Mouse (Mus musculus) midbrain, embryonic 13.5 days (tissue): ENCODE measurements around the gene Sez6l. TPM values are rescaled to one million over a fixed set of nuclear protein-coding genes. Genes with fewer than 3 reads are reported as not detected.

ENCODE experiments used
- ATAC-seq: fragments of 200-750 bp; cut with Nextera tagmentation; 2 replicates; pipeline ENCODE4 v1.8.0; 2017; ENCODE audit warnings: mild to moderate bottlenecking, moderate TSS enrichment, moderate library complexity
- H3K27ac ChIP-seq: fragments of 300-500 bp; sonication (generic); 2 replicates; pipeline ENCODE4 v1.5.1; 2015; ENCODE audit warnings: inconsistent platforms, mild to moderate bottlenecking, moderate library complexity
- H3K27me3 ChIP-seq: fragments of 300-500 bp; sonication (generic); 2 replicates; pipeline ENCODE4 v1.6.1; 2015; ENCODE audit warnings: mild to moderate bottlenecking, inconsistent platforms
- H3K36me3 ChIP-seq: fragments of 300-500 bp; sonication (generic); 2 replicates; pipeline ENCODE4 v1.6.1; 2015; ENCODE audit warnings: mild to moderate bottlenecking, inconsistent platforms
- H3K4me1 ChIP-seq: fragments of 300-500 bp; sonication (generic); replicated peaks from 2 replicates; pipeline ENCODE4 v1.6.1; 2015; ENCODE audit warnings: inconsistent platforms
- H3K4me2 ChIP-seq: fragments of 300-500 bp; sonication (generic); replicated peaks from 2 replicates; pipeline ENCODE4 v1.6.1; 2015; ENCODE audit warnings: moderate library complexity, mild to moderate bottlenecking, inconsistent platforms
- H3K4me3 ChIP-seq: fragments of 300-500 bp; sonication (generic); replicated peaks from 2 replicates; pipeline ENCODE4 v1.5.1; 2015; ENCODE audit warnings: mild to moderate bottlenecking, inconsistent platforms
- H3K9ac ChIP-seq: fragments of 300-500 bp; sonication (generic); replicated peaks from 2 replicates; pipeline ENCODE4 v1.6.1; 2015; ENCODE audit warnings: mild to moderate bottlenecking, inconsistent platforms
- H3K9me3 ChIP-seq: fragments of 300-500 bp; sonication (generic); 2 replicates; pipeline ENCODE4 v1.6.1; 2016; ENCODE audit warnings: mild to moderate bottlenecking, inconsistent platforms
- WGBS: fragments of 180-500 bp; shearing (Covaris S2); methylation state at CpG from one replicate; pipeline ENCODE4 v1.1.7; 2015; 5-methylcytosine and 5-hydroxymethylcytosine counted together
- polyA plus RNA-seq: library from polyadenylated mRNA; unstranded; fragments of >200 nt; fragmentation: Nextera tagmentation; extraction: Ambion mirVana; gene quantifications from 2 replicates; pipeline ENCODE4 v1.2.1, GENCODE M21; 2015

The Sez6l gene
- 41.6 and 42.0 TPM in 2 replicates for polyA plus RNA-seq

- H3K4me1 ChIP-seq, result peaks cover 62% of the 10 kb centered on the region
- peak; percentile 87 for ATAC-seq
These were observed at the start of gene Sez6l for GRCm38 (mm10) chr5:112576993-112577670. Sez6l (minus strand) TSS chr5:112577185.

GRCm38 (mm10) chr5:112625555-112626160 is 48.7 kb upstream of the Sez6l start:
- 37% methylated on average over 31 of the region's 31 CpGs for WGBS
- Histone ChIP-seq H3K36me3 (no peaks in the 10 kb centered on the region), H3K4me2 (peak overlapping the region; percentile 27), H3K4me3 (no peak overlapping the region), H3K4me1 (peaks cover 48% of the 10 kb centered on the region), H3K9me3 (no peaks in the 10 kb centered on the region), H3K27ac (peak overlapping the region; percentile 42), H3K27me3 (no peaks in the 10 kb centered on the region), H3K9ac (no peak overlapping the region)
- peak; percentile 56 for ATAC-seq

More at GRCm38 (mm10) chr5:112576993-112577670, at the start of gene Sez6l:
- no peaks in the 10 kb centered on the region for H3K36me3 ChIP-seq
- no peaks in the 10 kb centered on the region for H3K9me3 ChIP-seq
- H3K4me3 ChIP-seq, result peak within 1 kb of the TSS; percentile 69
- peak within 1 kb of the TSS; percentile 78 for H3K27ac ChIP-seq
- H3K4me2 ChIP-seq, result peak within 1 kb of the TSS; percentile 73
- peak within 1 kb of the TSS; percentile 90 for H3K9ac ChIP-seq
- WGBS, result under 1% methylated on average over 49 of the region's 50 CpGs
- H3K27me3 ChIP-seq, result peaks cover 44% of the 10 kb centered on the region

GRCm38 (mm10) chr5:112622946-112623345 is 46.0 kb upstream of the Sez6l start:
- ATAC-seq, result no peak
- H3K9ac ChIP-seq, result no peak overlapping the region
- WGBS, result 43% methylated on average over 2 of the region's 2 CpGs
- no peak overlapping the region for H3K4me2 ChIP-seq
- 0 out of 2 replicates have a peak overlapping the region, but pooled peaks have one; percentile 42 for H3K27ac ChIP-seq
- H3K4me1 ChIP-seq, result peaks cover 37% of the 10 kb centered on the region
- H3K9me3 ChIP-seq, result no peaks in the 10 kb centered on the region
- no peaks in the 10 kb centered on the region for H3K27me3 ChIP-seq
- no peaks in the 10 kb centered on the region for H3K36me3 ChIP-seq
- H3K4me3 ChIP-seq, result no peak overlapping the region

- WGBS, result 61% methylated on average over 3 of the region's 3 CpGs
- H3K4me1 ChIP-seq, result peaks cover 33% of the 10 kb centered on the region
- no peaks in the 10 kb centered on the region for H3K27me3 ChIP-seq
- H3K9me3 ChIP-seq, result no peaks in the 10 kb centered on the region
- no peak overlapping the region for H3K9ac ChIP-seq
- H3K4me2 ChIP-seq, result no peak overlapping the region
- H3K27ac ChIP-seq, result no peak overlapping the region
- no peak overlapping the region for H3K4me3 ChIP-seq
- no peaks in the 10 kb centered on the region for H3K36me3 ChIP-seq
- ATAC-seq, result no peak
These were observed 43.3 kb upstream of the Sez6l start for GRCm38 (mm10) chr5:112620256-112620655.

GRCm38 (mm10) chr5:112619344-112619743 is 42.4 kb upstream of the Sez6l start:
- 88% methylated on average over 3 of the region's 3 CpGs for WGBS

GRCm38 (mm10) chr5:112617602-112618247 is 40.7 kb upstream of the Sez6l start:
- H3K4me1 ChIP-seq, result peaks cover 22% of the 10 kb centered on the region
- ATAC-seq, result peak; percentile 18; the same call in 1 of the 2 replicates
- no peaks in the 10 kb centered on the region for H3K27me3 ChIP-seq
- no peak overlapping the region for H3K27ac ChIP-seq
- H3K9me3 ChIP-seq, result no peaks in the 10 kb centered on the region
- H3K36me3 ChIP-seq, result no peaks in the 10 kb centered on the region
- no peak overlapping the region for H3K9ac ChIP-seq
- no peak overlapping the region for H3K4me3 ChIP-seq
- WGBS, result 74% methylated on average over 16 of the region's 16 CpGs
- no peak overlapping the region for H3K4me2 ChIP-seq

More at GRCm38 (mm10) chr5:112619344-112619743, 42.4 kb upstream of the Sez6l start:
- Histone ChIP-seq H3K4me1 (peaks cover 30% of the 10 kb centered on the region), H3K4me3 (no peak overlapping the region), H3K9ac (no peak overlapping the region), H3K4me2 (no peak overlapping the region), H3K27me3 (no peaks in the 10 kb centered on the region), H3K36me3 (no peaks in the 10 kb centered on the region), H3K27ac (no peak overlapping the region), H3K9me3 (no peaks in the 10 kb centered on the region)
- no peak for ATAC-seq

GRCm38 (mm10) chr5:112615946-112616617 is 39.1 kb upstream of the Sez6l start:
- Histone ChIP-seq H3K36me3 (no peaks in the 10 kb centered on the region), H3K4me1 (peaks cover 21% of the 10 kb centered on the region), H3K27ac (no peak overlapping the region), H3K9ac (no peak overlapping the region), H3K4me3 (no peak overlapping the region), H3K4me2 (no peak overlapping the region), H3K9me3 (no peaks in the 10 kb centered on the region), H3K27me3 (no peaks in the 10 kb centered on the region)
- no peak for ATAC-seq
- 49% methylated on average over 7 of the region's 7 CpGs for WGBS

GRCm38 (mm10) chr5:112607867-112608516 is 31.0 kb upstream of the Sez6l start:
- peaks cover 37% of the 10 kb centered on the region for H3K4me1 ChIP-seq

GRCm38 (mm10) chr5:112607119-112607518 is 30.1 kb upstream of the Sez6l start:
- no peak overlapping the region for H3K4me3 ChIP-seq
- no peak for ATAC-seq
- no peak overlapping the region for H3K27ac ChIP-seq

More at GRCm38 (mm10) chr5:112607867-112608516, 31.0 kb upstream of the Sez6l start:
- Histone ChIP-seq H3K9ac (no peak overlapping the region), H3K4me3 (no peak overlapping the region), H3K9me3 (no peaks in the 10 kb centered on the region), H3K4me2 (no peak overlapping the region), H3K36me3 (no peaks in the 10 kb centered on the region), H3K27me3 (no peaks in the 10 kb centered on the region), H3K27ac (peak overlapping the region; percentile 45; the same call in 1 of the 2 replicates)
- no peak for ATAC-seq
- 48% methylated on average over 9 of the region's 9 CpGs for WGBS

GRCm38 (mm10) chr5:112605371-112605770 is 28.4 kb upstream of the Sez6l start:
- peaks cover 4% of the 10 kb centered on the region; the same call in 1 of the 2 replicates for H3K27me3 ChIP-seq
- no peak overlapping the region for H3K4me2 ChIP-seq
- H3K4me1 ChIP-seq, result peaks cover 41% of the 10 kb centered on the region
- H3K9ac ChIP-seq, result no peak overlapping the region
- H3K9me3 ChIP-seq, result no peaks in the 10 kb centered on the region
- WGBS, result 86% methylated on average over 14 of the region's 14 CpGs
- 0 out of 2 replicates have a peak overlapping the region, but pooled peaks have one; percentile 5 for H3K27ac ChIP-seq
- ATAC-seq, result no peak
- H3K4me3 ChIP-seq, result no peak overlapping the region
- H3K36me3 ChIP-seq, result no peaks in the 10 kb centered on the region

More at GRCm38 (mm10) chr5:112607119-112607518, 30.1 kb upstream of the Sez6l start:
- H3K36me3 ChIP-seq, result no peaks in the 10 kb centered on the region
- H3K4me2 ChIP-seq, result no peak overlapping the region
- H3K27me3 ChIP-seq, result no peaks in the 10 kb centered on the region
- WGBS, result 60% methylated on average over 2 of the region's 2 CpGs
- no peaks in the 10 kb centered on the region for H3K9me3 ChIP-seq
- H3K9ac ChIP-seq, result no peak overlapping the region
- H3K4me1 ChIP-seq, result peaks cover 37% of the 10 kb centered on the region

- no peak overlapping the region for H3K27ac ChIP-seq
- peaks cover 48% of the 10 kb centered on the region for H3K4me1 ChIP-seq
- H3K9ac ChIP-seq, result no peak overlapping the region
- no peak overlapping the region for H3K4me2 ChIP-seq
- WGBS, result 53% methylated on average over 1 of the region's 1 CpGs
- H3K4me3 ChIP-seq, result no peak overlapping the region
- no peaks in the 10 kb centered on the region for H3K36me3 ChIP-seq
- no peak for ATAC-seq
- no peaks in the 10 kb centered on the region for H3K9me3 ChIP-seq
- peaks cover 4% of the 10 kb centered on the region; the same call in 1 of the 2 replicates for H3K27me3 ChIP-seq
These were observed 27.3 kb upstream of the Sez6l start for GRCm38 (mm10) chr5:112604251-112604650.
